Mouse (Mus musculus): ENCODE results near the gene Zscan2.

Zscan2 gene

GRCm38 (mm10) chr7:80923165-80923564 is 62.4 kb downstream of the Zscan2 start:
- DNase-seq (ENCODE audit: low spot score in 2 of 2): no peak
